Mouse (Mus musculus): ENCODE data around the gene Astn1. TPM values are rescaled to one million over a fixed set of nuclear protein-coding genes. Genes with fewer than 3 reads are reported as not detected.

Gene Astn1
- polyA plus RNA-seq, 1 experiment from 2014 or later: 1.2 TPM

GRCm38 (mm10) chr1:158642247-158642646 lies 280.2 kb downstream of the Astn1 start:
- Histone ChIP-seq H3K9me3 (no peaks in the 10 kb centered on the region), H3K4me2 (no peak overlapping the region), H3K4me3 (no peak overlapping the region), H3K4me1 (no peaks in the 10 kb centered on the region), H3K27me3 (no peaks in the 10 kb centered on the region), H3K9ac (no peak overlapping the region), H3K36me3 (no peaks in the 10 kb centered on the region), H3K27ac (no peak overlapping the region)
- ATAC-seq (ENCODE audit: insufficient number of reproducible peaks, low FRiP score, low TSS enrichment, low read depth): no peak

- no peak overlapping the region for H3K9ac ChIP-seq
- H3K4me2 ChIP-seq: no peak overlapping the region
- no peaks in the 10 kb centered on the region for H3K36me3 ChIP-seq
- WGBS: 78% methylated on average over 2 of the region's 2 CpGs
- no peak overlapping the region for H3K27ac ChIP-seq
- no peak overlapping the region for H3K4me3 ChIP-seq
- ATAC-seq (ENCODE audit: insufficient number of reproducible peaks, low FRiP score, low TSS enrichment, low read depth): no peak
- H3K4me1 ChIP-seq: no peaks in the 10 kb centered on the region
- H3K9me3 ChIP-seq: no peaks in the 10 kb centered on the region
- H3K27me3 ChIP-seq: no peaks in the 10 kb centered on the region
Measured at GRCm38 (mm10) chr1:158652799-158653198, 290.7 kb downstream of the Astn1 start.

- Histone ChIP-seq H3K9me3 (no peaks in the 10 kb centered on the region), H3K36me3 (no peaks in the 10 kb centered on the region), H3K4me2 (no peak overlapping the region), H3K27ac (no peak overlapping the region), H3K4me3 (no peak overlapping the region), H3K4me1 (no peaks in the 10 kb centered on the region), H3K27me3 (no peaks in the 10 kb centered on the region), H3K9ac (no peak overlapping the region)
- WGBS: 16% methylated on average over 4 of the region's 4 CpGs
- ATAC-seq (ENCODE audit: insufficient number of reproducible peaks, low FRiP score, low TSS enrichment, low read depth): no peak
Measured at GRCm38 (mm10) chr1:158653808-158654520, 291.9 kb downstream of the Astn1 start.

- no peak overlapping the region for H3K9ac ChIP-seq
- H3K4me3 ChIP-seq: no peak overlapping the region
- ATAC-seq (ENCODE audit: insufficient number of reproducible peaks, low FRiP score, low TSS enrichment, low read depth): 0 out of 2 replicates have a peak, but pooled peaks have one; percentile 65
- no peaks in the 10 kb centered on the region for H3K36me3 ChIP-seq
- 35% methylated on average over 3 of the region's 3 CpGs for WGBS
- no peaks in the 10 kb centered on the region for H3K9me3 ChIP-seq
- H3K4me2 ChIP-seq: no peak overlapping the region
- H3K27me3 ChIP-seq: no peaks in the 10 kb centered on the region
- H3K27ac ChIP-seq: no peak overlapping the region
- H3K4me1 ChIP-seq: no peaks in the 10 kb centered on the region
Measured at GRCm38 (mm10) chr1:158654571-158655205, 292.6 kb downstream of the Astn1 start.

GRCm38 (mm10) chr1:158656986-158657385 lies 294.9 kb downstream of the Astn1 start:
- WGBS: 94% methylated on average over 6 of the region's 6 CpGs
- no peak for ATAC-seq (ENCODE audit: insufficient number of reproducible peaks, low FRiP score, low TSS enrichment, low read depth)

GRCm38 (mm10) chr1:158666001-158666400 lies 303.9 kb downstream of the Astn1 start:
- no peak overlapping the region for H3K27ac ChIP-seq
- 38% methylated on average over 3 of the region's 3 CpGs for WGBS

More at GRCm38 (mm10) chr1:158656986-158657385, 294.9 kb downstream of the Astn1 start:
- Histone ChIP-seq H3K4me2 (no peak overlapping the region), H3K27me3 (no peaks in the 10 kb centered on the region), H3K36me3 (no peaks in the 10 kb centered on the region), H3K4me3 (no peak overlapping the region), H3K9ac (no peak overlapping the region), H3K27ac (no peak overlapping the region), H3K4me1 (no peaks in the 10 kb centered on the region), H3K9me3 (no peaks in the 10 kb centered on the region)

GRCm38 (mm10) chr1:158669971-158670592 lies 308.0 kb downstream of the Astn1 start:
- H3K9me3 ChIP-seq: no peaks in the 10 kb centered on the region
- no peaks in the 10 kb centered on the region for H3K27me3 ChIP-seq
- peaks cover 3% of the 10 kb centered on the region; the same call in 1 of the 2 replicates for H3K4me1 ChIP-seq
- no peak overlapping the region for H3K4me2 ChIP-seq
- no peak for ATAC-seq (ENCODE audit: insufficient number of reproducible peaks, low FRiP score, low TSS enrichment, low read depth)
- no peak overlapping the region for H3K27ac ChIP-seq
- 33% methylated on average over 3 of the region's 3 CpGs for WGBS
- no peak overlapping the region for H3K9ac ChIP-seq
- no peak overlapping the region for H3K4me3 ChIP-seq
- H3K36me3 ChIP-seq: no peaks in the 10 kb centered on the region

More at GRCm38 (mm10) chr1:158666001-158666400, 303.9 kb downstream of the Astn1 start:
- H3K36me3 ChIP-seq: no peaks in the 10 kb centered on the region
- no peak for ATAC-seq (ENCODE audit: insufficient number of reproducible peaks, low FRiP score, low TSS enrichment, low read depth)
- no peaks in the 10 kb centered on the region for H3K27me3 ChIP-seq
- H3K4me2 ChIP-seq: no peak overlapping the region
- H3K4me1 ChIP-seq: peaks cover 3% of the 10 kb centered on the region; the same call in 1 of the 2 replicates
- no peaks in the 10 kb centered on the region for H3K9me3 ChIP-seq
- H3K9ac ChIP-seq: no peak overlapping the region
- no peak overlapping the region for H3K4me3 ChIP-seq

GRCm38 (mm10) chr1:158687726-158688125 lies 325.7 kb downstream of the Astn1 start:
- no peaks in the 10 kb centered on the region for H3K36me3 ChIP-seq
- H3K27ac ChIP-seq: no peak overlapping the region
- 37% methylated on average over 1 of the region's 1 CpGs for WGBS
- no peak overlapping the region for H3K4me3 ChIP-seq
- ATAC-seq (ENCODE audit: insufficient number of reproducible peaks, low FRiP score, low TSS enrichment, low read depth): no peak
- no peak overlapping the region for H3K4me2 ChIP-seq
- no peaks in the 10 kb centered on the region for H3K27me3 ChIP-seq
- no peaks in the 10 kb centered on the region for H3K4me1 ChIP-seq
- H3K9ac ChIP-seq: no peak overlapping the region
- H3K9me3 ChIP-seq: no peaks in the 10 kb centered on the region

GRCm38 (mm10) chr1:158697423-158697822 lies 335.4 kb downstream of the Astn1 start:
- no peak for ATAC-seq (ENCODE audit: insufficient number of reproducible peaks, low FRiP score, low TSS enrichment, low read depth)
- no peaks in the 10 kb centered on the region for H3K36me3 ChIP-seq
- H3K27ac ChIP-seq: no peak overlapping the region
- no peaks in the 10 kb centered on the region for H3K4me1 ChIP-seq
- H3K9ac ChIP-seq: no peak overlapping the region
- no peak overlapping the region for H3K4me3 ChIP-seq
- no peak overlapping the region for H3K4me2 ChIP-seq
- 73% methylated on average over 3 of the region's 3 CpGs for WGBS
- no peaks in the 10 kb centered on the region for H3K9me3 ChIP-seq
- H3K27me3 ChIP-seq: no peaks in the 10 kb centered on the region

- H3K9me3 ChIP-seq: no peaks in the 10 kb centered on the region
- H3K9ac ChIP-seq: no peak overlapping the region
- no peak for ATAC-seq (ENCODE audit: insufficient number of reproducible peaks, low FRiP score, low TSS enrichment, low read depth)
- no peak overlapping the region for H3K4me3 ChIP-seq
- H3K36me3 ChIP-seq: no peaks in the 10 kb centered on the region
- no peaks in the 10 kb centered on the region for H3K27me3 ChIP-seq
- H3K4me1 ChIP-seq: no peaks in the 10 kb centered on the region
- no peak overlapping the region for H3K27ac ChIP-seq
- WGBS: 86% methylated on average over 10 of the region's 10 CpGs
- H3K4me2 ChIP-seq: no peak overlapping the region
Measured at GRCm38 (mm10) chr1:158697859-158698569, 335.9 kb downstream of the Astn1 start.

GRCm38 (mm10) chr1:158699276-158699675 lies 337.2 kb downstream of the Astn1 start:
- 73% methylated on average over 2 of the region's 2 CpGs for WGBS
- peak; percentile 58; the same call in 1 of the 2 replicates for ATAC-seq (ENCODE audit: insufficient number of reproducible peaks, low FRiP score, low TSS enrichment, low read depth)
- Histone ChIP-seq H3K36me3 (no peaks in the 10 kb centered on the region), H3K4me3 (no peak overlapping the region), H3K9me3 (no peaks in the 10 kb centered on the region), H3K27ac (no peak overlapping the region), H3K27me3 (no peaks in the 10 kb centered on the region), H3K9ac (no peak overlapping the region), H3K4me1 (no peaks in the 10 kb centered on the region), H3K4me2 (no peak overlapping the region)
